Mouse (Mus musculus): ENCODE results near the gene Slc9a3r1.

- TF ChIP-seq CTCF (IDR thresholded peaks at IDR 0.05; ENCODE audit: insufficient read depth, low read depth, low read length) (no peak), POLR2A (IDR thresholded peaks at IDR 0.05; ENCODE audit: insufficient read depth, low read depth, low read length) (no peak)
Measured at GRCm38 (mm10) chr11:115195933-115196332, 32.8 kb downstream of the Slc9a3r1 start.
